Mouse (Mus musculus): ENCODE measurements around the gene Baz2b.

- TF ChIP-seq GATA1 (IDR thresholded peaks at IDR 0.05; ENCODE audit: borderline replicate concordance, low read length), result no peak
- TF ChIP-seq FLI1 (IDR thresholded peaks at IDR 0.05; ENCODE audit: low read length), result no peak
These were observed 156.2 kb downstream of the Baz2b start for GRCm38 (mm10) chr2:60053222-60054010.

Measured in megakaryocyte, embryonic 14.5 days (primary cell).